In the genomic region with DNA sequence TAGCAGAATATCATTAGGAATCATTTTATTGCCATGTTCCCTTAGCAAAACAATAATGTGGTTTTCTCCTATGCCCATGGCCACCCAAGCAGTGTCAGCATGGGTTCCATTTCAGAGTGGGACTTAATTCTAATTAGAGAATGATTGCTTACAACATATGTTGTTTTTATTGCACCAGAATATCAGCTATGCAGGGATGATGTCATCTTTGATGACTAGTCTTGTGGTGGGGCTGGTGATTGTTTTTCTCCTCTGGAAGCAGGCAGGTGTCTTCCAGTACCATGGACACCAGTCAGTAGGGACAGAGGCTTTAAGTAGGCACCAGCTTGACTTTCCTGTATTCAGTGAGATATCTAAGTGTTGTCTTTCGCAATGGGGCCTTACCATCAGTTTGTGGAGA, we compare ENCODE assay signal across 21 mouse cellular contexts. TPM values are rescaled to one million over a fixed set of nuclear protein-coding genes. Genes with fewer than 3 reads are reported as not detected.
DNase-seq lines count a peak whose midpoint lies in the region.
"Had no signal": no experiment of that assay in that cellular context is flagged by ENCODE, and none has a peak within 500 bp of the region (broad histone marks: within the 10 kb centered on the region; RNA-seq: fewer than 3 reads in every experiment).

No protein-coding gene starts in this region.

- DNase-seq in 416B (ENCODE audit: low read depth) = peak; percentile 40
- peak; percentile 23 for DNase-seq in MN1 (ENCODE audit: low spot score)
- peak; percentile 41 for DNase-seq in adipocyte (ENCODE audit: low spot score)
- no peak for DNase-seq in embryo, embryonic 11 days
- no peak for DNase-seq in ovary, adult 18-20 months (ENCODE audit: low spot score)
- DNase-seq in gastrocnemius, adult 8-10 months (ENCODE audit: low spot score in 2 of 2) = no peak
- DNase-seq: adrenal gland, adult 8-10 months; adrenal gland, postnatal 25 days; B cell, adult 2 months; cerebellum, adult 11-12 months; cerebellum, adult 8-10 months; cerebellum, postnatal 10 days; cerebellum, postnatal 36 days; gastrocnemius, postnatal 10 days; gastrocnemius, postnatal 36 days; heart, adult 2 months; heart, postnatal 14 days; heart, postnatal 4 days had no signal

RNA-seq across cellular contexts. Expression of a gene that starts 14.7 kb away (rescaled TPM):
- total RNA-seq in gastrocnemius, adult 8-10 months (2022) = 1 to 10 TPM in 1 of 4 experiments, under 1 TPM in 3; 0.46 to 2.4 (median 0.65) TPM
- total RNA-seq: granulocyte monocyte progenitor cell, adult 5-6 weeks had no signal

RNA-seq across cellular contexts. Expression of a gene that starts 43.6 kb away (rescaled TPM):
- not detected for total RNA-seq in gastrocnemius, adult 8-10 months (2022)
- total RNA-seq: adrenal gland, adult 8-10 months; adrenal gland, postnatal 25 days; gastrocnemius, postnatal 10 days; gastrocnemius, postnatal 36 days; granulocyte monocyte progenitor cell, adult 5-6 weeks; heart, adult 2 months; heart, postnatal 14 days; heart, postnatal 4 days; hindbrain, postnatal 0 days; MEL had no signal

RNA-seq across cellular contexts. Expression of a gene that starts 50.0 kb away (rescaled TPM):
- 1 to 10 TPM; 6.2 to 7.1 (median 6.5) TPM for total RNA-seq in gastrocnemius, adult 8-10 months (2022)

RNA-seq across cellular contexts. Expression of a gene that starts 56.8 kb away (rescaled TPM):
- total RNA-seq in gastrocnemius, adult 8-10 months (2022) = 1 to 10 TPM; 1.7 to 2.2 (median 2.0) TPM

Comparison
In these comparisons a context has a peak if more than half of its experiments do, and no peak if none do; other contexts are left out.
1. DNase-seq: peak in 416B (single experiment), MN1 (single experiment) and adipocyte (single experiment); none in embryo, embryonic 11 days (single experiment), ovary, adult 18-20 months (single experiment) and gastrocnemius, adult 8-10 months (0 of 2).